Mouse (Mus musculus) myocyte (in vitro differentiated cells): ENCODE data around the gene Lrrc8b.

Experiments used
- CEBPB ChIP-seq: IDR thresholded peaks from 2 replicates; pipeline ENCODE4 v1.6.1; 2011; ENCODE audit warnings: mild to moderate bottlenecking, moderate library complexity; ENCODE audit not compliant: poor library complexity, insufficient read depth, severe bottlenecking
- E2F4 ChIP-seq: IDR thresholded peaks from one replicate; pipeline ENCODE4 v1.6.1; 2011; ENCODE audit warnings: mild to moderate bottlenecking, control low read depth, moderate library complexity; ENCODE audit not compliant: insufficient read depth
- MAX ChIP-seq: IDR thresholded peaks from one replicate; pipeline ENCODE4 v1.6.1; 2011; ENCODE audit warnings: low read depth, mild to moderate bottlenecking, control low read depth
- POLR2A ChIP-seq: IDR thresholded peaks from one replicate; pipeline ENCODE4 v1.6.1; 2011; ENCODE audit warnings: low read depth, mild to moderate bottlenecking, control low read depth, moderate library complexity; ENCODE audit not compliant: insufficient read length
- POLR2AphosphoS2 ChIP-seq: IDR thresholded peaks from one replicate; pipeline ENCODE4 v1.6.1; 2011; ENCODE audit warnings: low read depth, control low read depth; ENCODE audit not compliant: insufficient read length
- TCF12 ChIP-seq: IDR thresholded peaks from one replicate; pipeline ENCODE4 v1.6.1; 2011; ENCODE audit warnings: mild to moderate bottlenecking, control low read depth; ENCODE audit not compliant: poor library complexity, insufficient read depth, severe bottlenecking
- USF1 ChIP-seq: IDR thresholded peaks from one replicate; pipeline ENCODE4 v1.6.1; 2011; ENCODE audit warnings: low read depth, mild to moderate bottlenecking, control low read depth, moderate library complexity

DNA sequence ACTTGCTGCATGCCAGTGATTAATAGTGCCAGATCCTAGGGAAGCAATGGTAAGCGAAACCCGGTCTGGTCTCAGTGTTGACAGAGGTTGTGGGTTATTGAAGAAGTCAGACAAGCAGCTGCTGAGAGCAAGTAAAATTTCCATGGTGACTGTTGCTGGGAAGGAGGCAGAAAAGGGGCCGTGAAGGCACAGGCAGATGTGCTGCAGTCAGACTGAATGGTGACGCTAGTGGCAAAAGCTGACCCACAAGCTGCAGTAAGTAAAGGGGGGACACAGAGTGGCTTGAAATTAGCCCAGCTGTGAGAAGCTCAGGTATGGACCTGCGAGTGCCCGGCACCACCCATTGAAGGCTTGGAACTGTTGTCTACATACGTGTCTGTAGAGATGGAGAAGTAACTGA, 11.8 kb downstream of the Lrrc8b start:
- TF ChIP-seq POLR2A (no peak), TCF12 (no peak), USF1 (no peak), E2F4 (no peak), POLR2AphosphoS2 (no peak), CEBPB (no peak), MAX (no peak)
